Mouse (Mus musculus): ENCODE results near the gene Il20ra.

Gene Il20ra

DNA sequence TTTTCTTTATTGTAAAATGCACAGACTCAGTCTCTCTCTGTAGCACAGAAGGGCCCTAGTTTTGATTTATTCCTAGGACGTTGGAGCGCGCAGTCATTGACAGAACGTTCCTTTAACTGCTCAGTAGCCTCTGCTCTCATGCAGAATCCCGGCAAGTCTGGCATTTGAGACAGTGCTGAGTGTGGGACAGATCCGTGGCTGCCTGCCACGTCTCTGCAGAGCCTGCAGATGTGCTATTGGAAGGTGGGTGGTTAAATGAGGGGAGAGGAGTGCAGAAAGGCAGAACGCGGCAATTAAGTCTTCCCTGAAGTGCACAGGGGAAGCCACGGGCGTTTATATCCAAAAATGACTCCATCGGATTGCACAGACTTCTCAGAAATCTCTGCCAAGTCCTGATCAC, 66.7 kb downstream of the Il20ra start:
- no peak for DNase-seq

DNA sequence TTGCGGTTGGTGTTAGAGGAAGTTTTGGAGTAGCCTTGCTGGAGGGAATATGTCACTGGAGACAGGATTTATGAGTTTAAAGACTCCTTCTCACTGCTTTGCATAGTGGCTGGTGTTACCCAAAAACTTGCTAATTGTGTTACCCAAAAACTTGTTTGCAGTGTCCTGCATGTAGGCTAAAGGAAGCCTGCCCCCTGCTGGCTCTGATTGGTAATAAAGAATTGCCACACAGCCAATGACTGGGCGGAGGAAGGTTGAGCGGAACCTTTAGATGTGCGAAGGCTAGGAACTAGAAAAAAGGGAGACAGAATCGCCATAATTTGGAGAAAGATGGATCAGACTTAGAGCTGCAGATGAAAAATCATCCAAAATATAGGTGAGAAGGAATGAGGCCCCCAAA, 69.0 kb downstream of the Il20ra start:
- peak; percentile 26 for DNase-seq

DNA sequence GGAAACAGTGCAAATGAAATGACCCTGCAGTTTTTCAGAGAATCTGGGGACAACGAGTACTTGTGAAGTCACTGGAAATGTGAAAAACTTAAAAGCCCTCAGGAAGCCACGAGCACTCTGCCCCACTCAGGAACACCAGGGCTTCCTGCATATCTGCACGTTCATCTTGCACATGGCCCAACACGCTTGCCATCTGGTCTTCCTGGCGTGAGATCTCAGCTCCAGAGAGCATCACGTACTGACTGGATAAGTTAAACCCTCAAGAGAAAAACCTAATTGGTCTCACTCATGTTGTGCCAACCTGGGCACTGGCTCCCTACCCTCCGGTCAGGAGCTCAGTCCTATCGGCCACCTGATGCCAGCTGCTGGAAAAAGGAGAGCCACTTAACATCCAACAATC, 82.6 kb downstream of the Il20ra start:
- no peak for DNase-seq

DNA sequence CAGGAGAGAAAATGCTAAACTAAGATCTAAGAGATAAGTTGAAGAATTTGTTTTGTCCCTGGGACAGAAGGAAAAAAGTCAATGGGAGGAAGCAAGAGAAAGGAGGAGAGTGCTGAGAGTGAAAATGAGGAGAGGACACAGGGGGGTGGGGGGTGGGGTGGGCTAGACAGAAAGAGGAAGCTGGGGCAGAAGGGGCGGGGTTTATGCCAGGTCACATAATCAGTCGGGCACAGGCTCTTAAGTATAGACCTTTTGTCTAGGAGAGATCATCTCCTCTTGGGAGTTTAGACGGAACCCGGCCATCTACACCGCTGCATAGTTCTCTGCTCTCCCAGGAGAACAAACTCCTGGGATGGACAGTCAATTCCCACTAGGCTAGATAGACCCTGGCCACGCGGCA, 90.6 kb downstream of the Il20ra start:
- DNase-seq: no peak

DNA sequence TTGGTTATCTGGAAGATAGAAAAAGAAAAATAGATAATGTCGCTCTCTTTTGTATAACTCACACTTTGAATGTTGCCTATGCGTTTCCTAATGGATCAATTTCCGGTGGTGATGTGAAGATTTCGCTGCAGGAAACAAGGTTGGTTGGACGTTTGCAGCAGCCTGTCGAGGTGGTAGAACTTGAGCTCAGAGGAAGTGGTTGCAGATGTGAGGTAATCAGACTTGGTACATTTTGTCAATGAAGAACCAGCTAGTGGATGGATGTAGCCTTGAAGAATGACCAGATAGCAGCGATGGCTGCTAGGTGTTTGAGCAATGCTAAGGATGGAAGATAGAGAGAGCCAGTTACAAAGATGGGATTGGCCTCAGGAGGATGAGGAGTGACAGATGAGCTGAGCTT, 92.4 kb downstream of the Il20ra start:
- no peak for DNase-seq

All from right cerebral cortex, postnatal 4 days (tissue).